Mouse (Mus musculus) E14TG2a.4 (cell line): ENCODE data around the gene Cdc37l1.

ENCODE experiments used
- CTCF ChIP-seq: conservative IDR thresholded peaks from 2 replicates; pipeline ENCODE4 v1.5.1; 2014; ENCODE audit warnings: low read length
- NANOG ChIP-seq: IDR thresholded peaks from 2 replicates; pipeline ENCODE4 v1.6.1; 2014; ENCODE audit warnings: borderline replicate concordance, low read length, mixed read lengths
- POU5F1 ChIP-seq: IDR thresholded peaks from 2 replicates; pipeline ENCODE4 v1.6.1; 2014; ENCODE audit warnings: low read length, borderline replicate concordance

GRCm38 (mm10) chr19:29024391-29024947 lies 34.3 kb downstream of the Cdc37l1 start:
- TF ChIP-seq CTCF: no peak
- TF ChIP-seq NANOG: no peak
- no peak for TF ChIP-seq POU5F1
